Mouse (Mus musculus) heart, embryonic 14.5 days (tissue): ENCODE data around the gene Gm15517. TPM values are rescaled to one million over a fixed set of nuclear protein-coding genes. Genes with fewer than 3 reads are reported as not detected.

Source experiments
- ATAC-seq: fragments of 200-750 bp; cut with Nextera tagmentation; 2 replicates; pipeline ENCODE4 v1.8.0; 2017; ENCODE audit warnings: low read depth, moderate TSS enrichment; ENCODE audit not compliant: insufficient number of reproducible peaks, insufficient read depth, low FRiP score
- H3K27ac ChIP-seq, 2 experiments: fragments of 200-500 bp in 1 of 2; fragments of 300-500 bp in 1 of 2; sonication (generic) in 1 of 2; replicated peaks in 1 of 2; 2 replicates each; pipeline ENCODE4 v1.5.1; 2012 to 2014; ENCODE audit warnings: low read depth in 2 of 2, low read length in 2 of 2, control low read depth in 1 of 2, mild to moderate bottlenecking in 1 of 2, mixed read lengths in 1 of 2; ENCODE audit not compliant: control insufficient read depth in 1 of 2, insufficient read depth in 1 of 2
- H3K27me3 ChIP-seq: fragments of 300-500 bp; sonication (generic); 2 replicates; pipeline ENCODE4 v1.6.1; 2014; ENCODE audit warnings: mild to moderate bottlenecking, low read length, control low read depth; ENCODE audit not compliant: control insufficient read depth, insufficient read depth
- H3K36me3 ChIP-seq: fragments of 300-500 bp; sonication (generic); 2 replicates; pipeline ENCODE4 v1.6.1; 2014; ENCODE audit warnings: mild to moderate bottlenecking, control low read depth, low read length, mixed read lengths; ENCODE audit not compliant: control insufficient read depth, insufficient read depth
- H3K4me1 ChIP-seq, 2 experiments: fragments of 200-500 bp in 1 of 2; fragments of 300-500 bp in 1 of 2; sonication (generic) in 1 of 2; 2 replicates each; pipeline ENCODE4 v1.6.1; 2012 to 2014; ENCODE audit warnings: low read length in 2 of 2, control low read depth in 1 of 2, mixed read lengths in 1 of 2; ENCODE audit not compliant: control insufficient read depth in 2 of 2, insufficient read depth in 2 of 2
- H3K4me2 ChIP-seq: fragments of 300-500 bp; sonication (generic); 2 replicates; pipeline ENCODE4 v1.6.1; 2014; ENCODE audit warnings: mild to moderate bottlenecking, low read length
- H3K4me3 ChIP-seq, 2 experiments: fragments of 200-500 bp in 1 of 2; fragments of 300-500 bp in 1 of 2; sonication (generic) in 1 of 2; 2 replicates each; pipeline ENCODE4 v1.5.1; 2012 to 2014; ENCODE audit warnings: low read length in 2 of 2, mild to moderate bottlenecking in 2 of 2, control low read depth in 1 of 2, low read depth in 1 of 2, moderate library complexity in 1 of 2; ENCODE audit not compliant: control insufficient read depth in 1 of 2, insufficient read depth in 1 of 2
- H3K9ac ChIP-seq: fragments of 300-500 bp; sonication (generic); 2 replicates; pipeline ENCODE4 v1.6.1; 2014; ENCODE audit warnings: mild to moderate bottlenecking, low read length
- H3K9me3 ChIP-seq: fragments of 300-500 bp; sonication (generic); 2 replicates; pipeline ENCODE4 v1.6.1; 2016; ENCODE audit warnings: low read length, control low read depth; ENCODE audit not compliant: control insufficient read depth
- WGBS: fragments of 180-500 bp; shearing (Covaris S2); extraction: QIAGEN DNeasy Blood & Tissue Kit; methylation state at CpG from one replicate; pipeline ENCODE4 v1.1.7; 2014; 5-methylcytosine and 5-hydroxymethylcytosine counted together
- polyA plus RNA-seq: library from polyadenylated mRNA; unstranded; fragments of >200 nt; fragmentation: Nextera tagmentation; extraction: Ambion mirVana; gene quantifications from 2 replicates; pipeline ENCODE4 v1.2.1, GENCODE M21; 2014

Gm15517 gene
- polyA plus RNA-seq, 1 experiment from 2014 or later = not detected

GRCm38 (mm10) chr7:44310878-44311712, 49.8 kb downstream of the Gm15517 start:
- Histone ChIP-seq H3K27ac (no peak overlapping the region), H3K36me3 (no peaks in the 10 kb centered on the region), H3K9ac (peak overlapping the region; percentile 67), H3K4me1 (peaks cover 0 to 15% of the 10 kb centered on the region in 2 experiments; a peak in 3 of 4 replicates), H3K4me2 (peak overlapping the region; percentile 92), H3K9me3 (no peaks in the 10 kb centered on the region), H3K4me3 (peak overlapping the region; percentile 44), H3K27me3 (peaks cover 70% of the 10 kb centered on the region)
- 2% methylated on average over 38 of the region's 38 CpGs for WGBS
- no peak for ATAC-seq

Other genes starting within 250 kb of the Gm15517 start
- gene Klk1b26, start 249.3 kb upstream of the Gm15517 start, polyA plus RNA-seq = not detected in 2 replicates
- gene Klk1b27, start 209.2 kb upstream of the Gm15517 start, polyA plus RNA-seq = not detected in 2 replicates
- gene Klk1b21, start 159.1 kb upstream of the Gm15517 start, polyA plus RNA-seq = not detected in 2 replicates
- not detected in 2 replicates for gene Klk1b22, start 148.8 kb upstream of the Gm15517 start, polyA plus RNA-seq
- gene Klk1b16, start 124.7 kb upstream of the Gm15517 start, polyA plus RNA-seq = not detected in 2 replicates
- gene Klk1b24, start 73.2 kb upstream of the Gm15517 start, polyA plus RNA-seq = not detected in 2 replicates
- gene Klk1b3, start 63.3 kb upstream of the Gm15517 start, polyA plus RNA-seq = not detected in 2 replicates
- gene Klk1b4, start 54.0 kb upstream of the Gm15517 start, polyA plus RNA-seq = not detected in 2 replicates
- gene Klk1b5, start 45.5 kb upstream of the Gm15517 start, polyA plus RNA-seq = not detected in 2 replicates
- gene Klk1, start 36.1 kb upstream of the Gm15517 start, polyA plus RNA-seq = not detected in 2 replicates
- not detected in 2 replicates for gene Gm36864, start 25.3 kb upstream of the Gm15517 start, polyA plus RNA-seq
- 1.1 and 1.6 TPM in 2 replicates for gene 1700028J19Rik, start 14.8 kb upstream of the Gm15517 start, polyA plus RNA-seq
- 54.8 and 62.7 TPM in 2 replicates for gene 2410002F23Rik, start 14.7 kb upstream of the Gm15517 start, polyA plus RNA-seq
- not detected in 2 replicates for gene Acp4, start 4.1 kb upstream of the Gm15517 start, polyA plus RNA-seq
- gene Clec11a, start 45.5 kb downstream of the Gm15517 start, polyA plus RNA-seq = 0.81 and 0.85 TPM in 2 replicates
- 0.44 and 0.96 TPM in 2 replicates for gene Shank1, start 48.8 kb downstream of the Gm15517 start, polyA plus RNA-seq
- 0.57 and 0.59 TPM in 2 replicates for gene Syt3, start 122.7 kb downstream of the Gm15517 start, polyA plus RNA-seq
- gene 1700008O03Rik, start 124.4 kb downstream of the Gm15517 start, polyA plus RNA-seq = 0.34 and 0.47 TPM in 2 replicates
- gene Lrrc4b, start 167.6 kb downstream of the Gm15517 start, polyA plus RNA-seq = 4.1 and 4.5 TPM in 2 replicates
- 0.34 and 1.4 TPM in 2 replicates for gene Aspdh, start 203.9 kb downstream of the Gm15517 start, polyA plus RNA-seq
- 128 and 131 TPM in 2 replicates for gene Josd2, start 206.5 kb downstream of the Gm15517 start, polyA plus RNA-seq
- gene Emc10, start 235.1 kb downstream of the Gm15517 start, polyA plus RNA-seq = 101 and 114 TPM in 2 replicates
- 8.7 and 9.2 TPM in 2 replicates for gene Fam71e1, start 235.1 kb downstream of the Gm15517 start, polyA plus RNA-seq